Mouse (Mus musculus): ENCODE results near the gene Gpr152.
"Not testable (repeated sequence)": the region's sequence is repeated elsewhere in the genome, so short reads cannot be mapped to it uniquely, and the experiment has no call there.

The Gpr152 gene

DNA sequence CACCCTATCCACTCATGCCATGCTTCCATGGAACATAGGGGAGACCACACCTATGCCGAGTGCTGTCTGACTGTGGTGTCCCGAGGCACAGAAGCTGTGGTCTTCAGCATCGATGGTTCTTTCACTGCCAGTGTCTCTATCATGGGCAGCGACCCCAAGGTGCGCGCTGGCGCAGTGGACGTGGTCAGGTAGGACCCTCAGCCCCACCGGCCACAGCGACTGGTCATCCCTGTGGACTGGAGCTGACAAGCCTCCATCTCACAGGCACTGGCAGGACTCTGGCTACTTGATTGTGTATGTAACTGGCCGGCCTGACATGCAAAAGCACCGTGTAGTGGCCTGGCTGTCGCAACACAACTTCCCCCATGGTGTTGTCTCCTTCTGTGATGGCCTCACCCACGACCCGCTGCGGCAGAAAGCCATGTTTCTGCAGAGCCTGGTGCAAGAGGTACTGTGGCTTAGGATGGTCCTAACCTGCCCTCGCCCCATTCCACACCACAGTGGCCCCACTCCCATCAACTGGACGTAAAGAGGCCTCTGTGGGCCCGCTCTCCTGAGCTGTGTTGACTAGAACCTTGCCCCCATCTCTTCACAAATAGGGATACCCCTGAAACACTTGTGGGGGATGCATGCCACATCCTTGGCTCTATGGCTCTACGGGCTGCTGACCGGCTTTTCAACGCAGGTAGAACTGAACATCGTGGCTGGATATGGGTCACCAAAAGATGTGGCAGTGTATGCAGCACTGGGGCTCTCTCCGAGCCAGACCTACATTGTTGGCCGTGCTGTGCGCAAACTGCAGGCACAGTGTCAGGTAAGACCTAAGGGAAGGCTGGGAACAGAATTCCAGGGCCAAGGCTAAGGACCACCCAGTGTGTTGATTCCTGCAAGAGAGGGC lies 27.3 kb upstream of the Gpr152 start:
- no peak for DNase-seq

DNA sequence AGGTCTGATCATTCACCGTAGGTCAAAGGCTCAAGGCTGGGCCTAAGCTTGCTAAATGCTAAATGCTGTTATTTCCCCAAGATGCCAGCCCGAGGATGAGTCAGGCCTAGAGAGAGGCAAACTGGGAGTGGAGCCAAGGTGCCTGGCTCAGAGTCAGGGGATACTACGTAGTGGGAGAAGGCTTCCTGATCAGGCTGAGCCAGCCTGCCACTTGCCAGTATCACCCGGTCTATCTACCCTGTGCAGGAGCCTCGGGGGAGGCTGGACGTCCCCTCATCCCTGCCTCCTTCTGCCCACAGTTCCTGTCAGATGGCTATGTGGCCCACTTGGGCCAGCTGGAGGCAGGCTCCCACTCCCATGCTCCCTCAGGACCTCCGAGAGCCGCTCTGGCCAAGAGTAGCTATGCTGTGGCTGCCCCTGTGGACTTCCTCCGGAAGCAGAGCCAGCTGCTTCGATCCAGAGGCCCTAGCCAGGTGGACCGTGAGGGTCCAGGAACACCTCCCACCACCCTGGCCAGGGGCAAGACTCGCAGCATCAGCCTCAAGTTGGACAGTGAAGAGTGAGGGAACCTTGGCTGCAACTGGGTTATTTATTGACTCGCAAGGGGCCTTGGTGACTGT lies 26.3 kb upstream of the Gpr152 start:
- peak; percentile 89 for DNase-seq

DNA sequence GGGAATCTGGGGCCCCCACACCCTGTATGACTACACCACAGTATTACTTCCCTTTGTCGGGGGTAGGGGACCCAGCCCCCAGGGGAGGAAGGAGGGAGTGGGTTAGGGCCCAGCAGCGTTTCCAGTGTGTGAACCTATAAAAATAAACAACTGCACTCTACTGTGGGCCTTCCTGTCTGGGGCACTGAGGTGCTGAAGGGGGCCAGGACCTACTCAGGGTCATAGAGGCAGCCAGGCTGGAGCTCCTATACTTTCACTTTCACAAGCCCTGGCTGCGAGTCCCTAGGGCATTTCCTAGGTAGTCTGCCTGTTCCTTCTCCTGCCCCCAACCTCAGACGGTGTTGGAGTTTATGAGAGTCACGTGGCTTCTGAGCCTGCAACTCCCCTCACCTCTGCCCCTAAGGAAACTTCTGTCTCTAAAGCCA lies 25.8 kb upstream of the Gpr152 start:
- no peak for DNase-seq

DNA sequence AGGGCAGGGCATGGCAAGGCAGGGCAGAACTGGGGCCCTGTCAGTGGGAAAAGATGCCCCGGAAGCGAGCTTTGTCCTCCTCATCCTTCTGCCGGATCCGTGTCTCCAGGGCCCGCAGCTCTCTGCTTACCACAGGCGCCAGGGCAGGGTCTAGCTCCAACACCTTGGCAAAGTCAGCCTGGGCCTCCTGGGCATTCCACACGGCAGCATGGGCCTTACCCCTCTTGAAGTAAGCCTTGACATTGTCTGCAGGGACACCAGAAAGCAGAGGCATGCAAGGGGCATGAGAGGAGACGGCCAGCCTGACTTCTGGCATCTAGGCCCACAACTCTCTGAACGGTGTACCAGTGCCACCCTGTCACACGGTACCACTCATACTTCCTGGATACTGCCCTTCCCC lies 25.0 kb upstream of the Gpr152 start:
- no peak for DNase-seq

DNA sequence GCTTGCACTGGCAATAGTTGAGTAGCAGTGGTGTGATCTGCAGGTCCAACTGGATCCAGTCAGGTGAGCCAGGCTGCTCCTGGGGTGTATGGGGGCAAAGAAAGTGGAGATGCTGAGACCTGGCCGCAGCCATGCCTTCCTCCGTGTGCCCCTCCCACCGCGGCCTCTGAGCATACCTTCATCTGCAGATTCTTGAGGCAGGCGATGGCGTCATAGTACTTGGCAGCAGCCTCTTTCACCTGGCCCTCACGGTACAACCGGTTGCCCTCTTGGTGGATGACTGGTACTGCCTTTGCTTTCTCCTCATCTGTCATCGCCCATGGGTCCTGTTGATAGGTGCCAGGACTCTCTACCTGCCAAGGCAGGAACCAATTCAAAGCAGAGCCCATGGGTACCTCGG lies 24.4 kb upstream of the Gpr152 start:
- no peak for DNase-seq

DNA sequence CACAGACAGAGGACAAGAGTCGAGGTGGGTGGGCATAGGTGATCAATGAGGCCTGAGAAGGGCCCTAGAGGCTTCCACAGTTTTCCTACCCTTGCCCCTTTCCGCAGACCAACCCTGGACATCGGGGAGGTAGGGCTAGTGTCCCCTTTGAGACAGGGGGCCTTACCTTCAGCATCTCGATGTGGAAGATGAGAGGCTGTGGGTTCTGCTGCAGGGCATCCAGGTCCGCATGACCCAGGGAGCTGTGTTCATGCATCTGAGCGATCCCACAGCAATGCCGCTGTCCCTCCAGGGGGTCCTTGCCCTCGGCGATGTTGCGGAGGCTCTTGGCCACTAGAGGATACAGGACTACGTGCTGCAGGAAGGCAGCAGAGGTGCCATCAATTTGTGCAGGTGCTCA lies 23.8 kb upstream of the Gpr152 start:
- no peak for DNase-seq

DNA sequence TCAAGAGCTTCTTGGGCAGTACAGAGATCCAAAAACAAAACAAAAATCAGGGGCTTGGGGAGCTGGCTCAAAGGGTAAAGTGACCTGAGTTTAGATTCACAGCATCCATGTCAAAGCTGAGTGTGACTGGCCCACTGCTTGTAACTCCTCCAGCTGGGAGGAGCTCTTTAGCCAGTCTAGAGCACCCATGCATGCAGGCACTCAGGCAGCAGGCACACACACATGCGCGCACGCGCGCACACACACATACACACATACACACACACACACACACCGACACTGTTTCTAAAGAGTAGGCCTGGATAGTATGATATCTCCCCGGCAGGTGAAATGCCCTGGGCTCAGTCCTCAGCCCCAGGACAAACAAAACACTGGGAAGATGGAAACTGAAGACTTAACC lies 22.6 kb upstream of the Gpr152 start:
- no peak for DNase-seq

DNA sequence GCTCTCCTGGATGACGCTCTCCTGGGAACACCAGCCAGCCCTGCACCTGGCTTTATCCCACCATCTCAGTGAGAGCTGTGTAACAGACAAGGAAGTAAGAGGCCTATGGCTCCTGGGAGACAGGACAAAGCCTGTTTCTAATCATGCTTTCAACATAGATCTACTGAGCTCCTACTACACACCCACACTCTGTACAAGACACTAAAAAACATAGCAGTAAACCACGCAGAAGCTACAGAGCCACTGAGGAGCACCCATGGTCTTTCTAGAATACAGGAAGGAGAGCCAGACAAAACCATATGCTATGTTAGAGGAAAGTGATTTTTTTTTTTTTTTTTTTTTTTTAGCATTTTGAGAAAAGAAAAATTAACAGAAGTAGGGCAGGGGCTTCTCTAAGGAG lies 21.2 kb upstream of the Gpr152 start:
- DNase-seq, result no peak

DNA sequence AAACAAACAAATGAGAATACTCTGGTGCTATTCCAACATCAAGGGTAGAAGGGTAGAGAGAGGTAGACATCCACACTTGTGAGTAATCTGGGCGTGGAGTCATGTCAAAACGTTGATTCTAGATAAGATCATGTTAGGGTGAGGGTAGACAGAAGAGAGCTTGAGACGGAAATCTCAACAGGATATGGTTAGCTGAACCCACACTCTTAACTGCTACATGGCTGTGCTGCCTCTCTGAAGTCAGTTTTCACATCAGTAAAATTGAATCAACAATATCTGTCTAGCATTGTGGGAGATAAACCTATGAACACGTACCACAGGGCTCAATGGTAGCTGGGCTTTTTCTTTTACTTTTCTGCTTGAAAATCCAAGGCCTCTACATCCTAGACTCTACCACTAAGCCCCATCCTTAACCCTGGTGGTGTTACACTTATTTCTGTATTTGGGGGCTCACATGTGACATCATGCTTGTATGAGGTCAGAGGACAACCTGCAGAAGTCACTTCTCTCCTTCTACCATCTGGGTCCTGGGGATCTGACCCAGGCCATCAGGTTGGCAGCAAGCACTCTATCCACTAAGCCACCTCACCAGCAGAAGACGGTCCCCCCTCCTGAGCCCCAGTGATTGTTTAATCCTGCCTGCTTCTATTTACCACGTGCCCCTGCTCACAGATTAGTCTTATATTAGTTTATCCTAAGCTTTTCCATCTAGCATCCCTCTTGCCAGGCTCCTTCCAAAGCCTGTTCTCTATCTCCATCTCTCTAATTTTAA lies 19.7 kb upstream of the Gpr152 start:
- no peak for DNase-seq

DNA sequence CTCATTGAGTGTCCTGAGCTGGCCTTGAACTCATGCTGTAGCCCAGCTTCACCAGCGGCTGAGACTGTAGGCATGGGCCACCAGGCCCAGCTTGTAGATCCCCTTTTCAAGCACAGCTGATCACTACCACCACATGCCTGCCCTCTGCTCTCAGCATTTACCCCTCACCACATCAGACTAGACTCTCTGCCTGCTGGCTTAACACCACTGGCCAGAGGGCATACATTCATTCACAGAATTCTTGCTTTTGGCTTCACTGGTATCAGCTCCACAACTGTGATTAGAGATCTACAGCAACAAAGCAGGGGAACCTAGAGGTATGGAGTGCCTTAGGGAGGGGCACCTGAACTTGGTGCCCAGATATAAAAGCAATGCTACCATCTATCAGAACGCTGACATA lies 19.1 kb upstream of the Gpr152 start:
- DNase-seq, result no peak

DNA sequence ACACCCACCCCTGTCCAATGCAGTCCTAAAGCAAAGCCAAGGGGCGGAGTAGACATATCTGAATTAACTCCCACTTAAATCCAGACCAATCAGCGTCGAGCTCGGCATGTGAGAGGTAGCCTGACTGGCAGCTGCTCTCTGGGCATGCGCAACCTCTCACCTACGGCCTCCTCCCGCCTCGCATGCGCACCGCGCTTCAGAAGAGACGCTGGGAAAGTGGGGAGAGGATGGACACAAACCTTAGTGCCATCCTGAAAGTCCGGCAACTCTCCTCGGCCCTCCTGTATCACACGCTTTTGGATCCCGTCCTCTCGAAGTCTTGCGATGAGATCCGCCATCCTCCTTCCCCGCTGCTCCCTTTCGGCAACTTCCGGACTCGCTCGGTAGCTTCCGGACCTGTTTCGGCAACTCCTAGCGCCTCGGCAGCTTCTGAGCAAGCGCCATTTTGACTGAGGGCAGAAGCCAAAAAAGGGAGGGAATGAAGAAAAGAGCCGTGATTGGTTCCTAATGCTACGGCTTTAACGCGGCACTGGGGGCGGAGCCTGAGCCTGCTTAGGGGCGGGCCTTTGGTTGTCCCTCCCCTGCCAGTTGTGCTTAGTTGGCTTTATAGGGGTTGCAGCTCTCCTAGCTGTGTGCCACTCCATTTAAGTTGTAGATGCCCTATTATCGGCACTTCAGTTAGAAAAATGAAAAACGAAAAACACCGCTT lies 18.3 kb upstream of the Gpr152 start:
- DNase-seq, result peak; percentile 98

DNA sequence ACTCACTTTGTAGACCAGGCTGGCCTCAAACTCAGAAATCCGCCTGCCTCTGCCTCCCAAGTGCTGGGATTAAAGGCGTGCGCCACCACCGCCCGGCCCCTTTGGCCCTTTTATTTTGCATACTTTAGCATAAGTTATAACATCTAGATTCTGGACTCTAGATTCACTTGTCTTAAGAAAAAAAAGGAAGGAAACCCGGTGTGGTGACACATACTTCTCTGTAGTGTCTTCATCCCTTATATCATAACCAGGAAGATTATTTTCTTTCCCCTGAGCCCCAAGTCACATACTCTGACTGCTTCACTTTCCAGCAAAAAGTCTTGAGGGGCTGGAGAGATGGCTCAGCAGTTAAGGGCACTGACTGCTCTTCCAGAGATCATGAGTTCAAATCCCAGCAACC lies 17.7 kb upstream of the Gpr152 start:
- not testable (repeated sequence) for DNase-seq

DNA sequence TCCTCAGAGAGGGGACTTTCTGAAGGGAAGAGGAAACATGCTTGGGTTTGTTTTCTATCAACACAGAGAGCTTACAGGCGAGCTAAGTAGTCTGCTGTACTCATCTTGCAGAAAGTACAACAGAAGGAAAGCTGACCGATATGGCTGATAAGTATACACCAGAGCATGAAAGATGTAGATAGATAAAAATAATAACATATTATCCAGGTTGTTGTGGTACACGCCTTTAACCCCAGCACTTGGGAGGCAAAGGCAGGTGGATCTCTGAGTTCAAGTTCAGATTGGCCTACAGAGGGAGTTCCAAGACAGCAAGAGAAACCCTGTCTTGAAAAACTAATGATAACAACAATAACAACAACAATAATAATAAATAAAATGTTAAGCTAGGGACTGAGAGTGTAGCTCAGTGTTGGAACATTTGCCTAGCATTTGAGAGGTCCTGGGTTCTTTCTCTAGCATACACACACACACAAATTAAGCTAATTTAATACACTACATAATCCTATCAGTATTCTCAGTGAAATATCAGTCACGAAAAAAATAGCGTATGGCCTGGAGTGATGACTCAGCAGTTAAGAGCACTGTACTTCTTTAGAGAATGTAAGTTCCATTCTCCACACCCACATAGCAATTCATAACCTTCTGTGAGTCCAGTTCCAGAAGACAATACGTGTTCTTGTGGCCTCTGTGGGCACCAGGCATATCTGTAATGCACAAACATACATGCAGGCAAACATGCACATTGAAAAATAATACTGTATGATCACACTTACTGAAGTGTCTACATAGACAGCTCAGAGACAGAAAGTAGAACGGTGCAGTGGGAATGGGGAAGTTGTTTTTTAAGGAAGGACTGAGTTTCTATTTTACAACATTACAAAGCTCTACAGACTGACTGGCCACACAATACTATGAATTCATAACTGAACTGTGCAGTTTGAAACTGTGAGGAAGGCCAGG lies 16.9 kb upstream of the Gpr152 start:
- no peak for DNase-seq

DNA sequence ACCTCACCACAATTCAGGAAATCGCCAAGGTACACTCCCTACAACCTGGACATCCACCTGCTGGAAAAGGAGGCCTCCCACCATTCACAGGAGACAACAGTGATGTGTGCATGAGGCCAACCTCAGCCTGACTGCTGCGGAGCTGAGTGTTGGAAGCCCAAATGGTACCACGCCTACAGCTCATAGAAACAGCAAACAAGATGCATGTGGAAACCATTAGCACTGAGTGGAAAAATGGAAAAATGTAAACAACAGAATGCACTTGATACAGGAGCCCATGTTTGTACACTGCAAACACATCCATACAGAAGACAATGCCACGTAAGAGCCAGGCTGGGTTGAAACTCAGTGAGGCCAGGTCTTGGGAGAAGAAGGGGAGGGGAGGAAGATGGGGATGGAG lies 15.2 kb upstream of the Gpr152 start:
- no peak for DNase-seq

DNA sequence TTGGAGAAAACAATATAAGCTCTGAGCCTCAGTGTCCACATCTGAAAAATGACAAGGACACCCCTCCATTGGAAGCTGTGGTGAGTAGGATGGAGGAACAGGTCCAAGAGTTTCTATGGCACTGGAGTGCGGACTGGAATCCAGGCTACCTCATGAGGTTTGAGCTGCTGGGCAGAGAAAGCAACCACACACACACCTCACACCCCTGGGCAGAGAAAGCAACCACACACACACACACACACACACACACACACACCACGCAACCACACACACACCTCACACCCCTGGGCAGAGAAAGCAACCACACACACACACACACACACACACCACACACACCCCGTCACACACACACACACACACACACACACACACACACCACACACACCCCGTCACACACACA lies 14.3 kb upstream of the Gpr152 start:
- not testable (repeated sequence) for DNase-seq

DNA sequence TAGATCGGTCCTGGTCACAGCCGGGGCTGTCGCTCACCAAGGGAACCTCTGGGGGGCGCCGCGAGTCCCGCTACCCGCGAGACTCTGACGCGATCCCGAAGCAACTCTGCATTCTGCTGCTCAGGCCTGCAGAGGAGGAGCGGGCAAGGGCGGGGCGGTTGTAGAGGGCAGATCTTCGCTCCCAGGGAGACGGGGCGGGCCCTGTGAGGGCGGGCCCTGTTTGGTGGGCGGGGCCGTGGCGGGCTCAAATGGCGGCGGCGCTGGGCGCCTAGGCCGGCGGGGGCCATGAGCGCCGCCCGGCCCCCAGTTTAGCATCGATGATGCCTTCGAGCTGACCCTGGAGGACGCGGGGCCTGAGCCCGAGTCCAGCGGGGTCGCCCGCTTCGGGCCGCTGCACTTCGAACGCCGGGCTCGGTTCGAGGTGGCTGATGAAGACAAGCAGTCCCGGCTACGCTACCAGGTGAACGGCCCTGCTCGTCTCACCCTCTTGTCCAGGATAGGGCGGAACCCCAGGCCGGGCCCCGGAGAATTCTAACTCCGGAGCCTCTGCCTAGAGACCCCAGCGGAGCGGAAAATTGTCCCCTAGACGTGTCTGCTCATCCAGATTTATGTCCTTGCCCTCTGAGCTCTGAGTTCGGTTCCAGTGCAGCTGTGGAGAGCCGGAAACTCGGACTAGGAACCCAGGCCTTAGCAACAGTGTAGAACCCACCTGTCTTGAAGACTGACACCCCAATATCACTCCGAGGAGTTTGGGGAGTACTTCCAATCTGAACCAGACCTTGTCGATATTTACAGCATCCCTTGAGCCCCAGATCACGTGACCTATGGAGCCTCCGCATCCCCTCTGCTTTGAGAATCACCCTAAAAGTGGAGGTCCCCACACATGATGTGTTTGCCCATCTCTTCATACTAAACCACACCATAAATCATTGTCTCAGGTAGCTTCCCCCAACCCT lies 13.6 kb upstream of the Gpr152 start, which contains the start of gene Aip:
TSS of gene Aip (minus strand) at position 118 of the 956 bp plus-strand sequence.
- peak; percentile 99 for DNase-seq

DNA sequence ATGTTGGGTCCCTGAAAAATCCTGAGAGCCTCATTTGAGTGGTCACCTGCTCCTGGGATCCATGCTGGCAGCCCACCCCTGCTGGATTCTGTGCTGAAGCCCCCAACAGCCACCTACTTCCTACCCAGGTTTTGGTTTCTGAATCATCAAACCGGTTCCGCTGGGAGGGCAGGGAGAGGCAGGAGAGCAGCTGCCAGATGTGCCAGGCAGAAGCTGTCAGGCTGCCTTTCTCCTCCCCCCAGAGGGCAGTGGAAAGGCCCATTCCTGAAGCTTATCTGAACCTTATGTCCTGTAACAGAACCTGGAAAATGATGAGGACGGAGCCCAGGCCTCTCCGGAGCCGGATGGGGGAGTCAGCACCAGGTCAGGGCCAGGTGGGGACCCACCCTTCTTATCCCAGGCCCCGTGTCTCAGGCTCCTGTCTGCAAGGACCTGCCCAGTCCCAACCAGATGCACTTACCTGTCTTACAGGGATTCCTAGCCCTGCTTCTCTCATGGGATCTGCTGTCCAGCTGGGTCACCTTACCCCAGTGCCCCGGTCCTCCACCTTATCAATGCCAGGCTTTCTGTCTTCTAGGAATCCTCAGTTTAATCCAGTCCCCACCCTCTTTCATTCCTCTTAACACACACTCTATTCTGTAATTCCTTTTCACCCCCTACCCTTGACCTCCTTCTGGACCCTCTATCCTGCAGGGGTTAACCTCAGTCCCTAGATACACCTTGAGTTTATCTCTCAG lies 12.7 kb upstream of the Gpr152 start:
- peak; percentile 36 for DNase-seq

DNA sequence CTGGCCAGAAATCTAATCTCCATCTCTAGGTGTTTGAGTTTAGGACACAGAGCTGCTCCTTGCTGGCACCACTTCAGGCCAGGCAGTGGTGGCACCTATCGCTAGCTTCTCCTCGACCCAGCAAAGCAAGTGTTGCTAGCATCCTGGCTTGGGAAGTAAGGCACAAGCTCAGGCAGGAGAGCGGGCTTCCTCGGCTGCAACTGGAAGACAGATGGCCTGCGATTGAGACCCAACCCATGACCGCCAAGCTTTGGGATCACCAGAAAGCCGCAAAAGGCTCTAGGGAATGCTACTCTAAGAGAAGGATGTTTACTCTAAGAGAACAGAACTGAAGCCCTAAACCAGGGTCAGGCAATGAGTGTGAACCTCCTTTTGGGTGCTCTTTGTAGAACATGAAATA lies 10.1 kb upstream of the Gpr152 start:
- DNase-seq, result no peak

DNA sequence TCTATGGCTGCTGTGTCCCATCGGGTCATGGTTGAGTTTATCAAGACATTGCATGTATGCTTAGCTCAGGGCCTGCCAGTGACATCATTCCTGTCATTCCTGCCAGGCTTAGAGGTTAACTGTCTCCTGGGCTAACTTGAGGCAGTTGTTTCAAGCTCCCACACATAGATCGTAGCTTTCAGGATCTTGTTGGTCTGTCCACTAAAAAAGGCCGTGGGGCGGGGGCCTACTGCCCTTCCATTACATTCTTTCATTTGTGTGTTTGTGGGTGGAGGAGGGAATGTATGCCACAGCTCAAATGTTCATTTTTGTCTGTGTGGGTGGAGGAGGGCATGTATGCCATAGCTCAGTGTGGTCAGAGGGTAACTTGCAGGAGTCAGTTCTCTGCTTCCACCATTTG lies 9.5 kb upstream of the Gpr152 start:
- no peak for DNase-seq

DNA sequence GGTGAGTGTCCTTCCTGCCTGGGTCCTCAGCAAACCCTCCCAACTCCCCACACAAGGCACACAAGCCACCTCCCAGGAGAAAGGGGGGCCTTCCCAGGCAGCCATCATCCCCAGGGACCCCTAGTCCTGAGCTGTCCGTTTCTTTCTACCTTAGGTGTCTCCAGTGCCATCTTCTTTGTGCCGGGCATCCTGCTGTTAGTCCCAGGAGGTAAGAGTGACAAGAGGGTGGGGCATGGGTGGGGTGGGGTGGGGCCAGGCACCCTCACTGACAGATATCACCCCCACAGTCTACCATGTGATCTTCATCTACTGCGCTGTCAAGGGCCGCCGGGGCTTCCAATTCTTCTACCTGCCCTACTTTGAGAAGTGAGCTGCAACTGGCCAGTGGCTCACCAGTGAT lies 8.5 kb upstream of the Gpr152 start:
- DNase-seq, result no peak
